Mouse (Mus musculus) stomach, embryonic 15.5 days (tissue): ENCODE results near the gene Smg6. TPM values are rescaled to one million over a fixed set of nuclear protein-coding genes. Genes with fewer than 3 reads are reported as not detected.
A peak's percentile ranks its signal among the peaks of the same experiment; 100 is the strongest.

Source experiments
- ATAC-seq: fragments of 200-750 bp; cut with Nextera tagmentation; 2 replicates; pipeline ENCODE4 v1.8.0; 2017; ENCODE audit warnings: low read depth, moderate number of reproducible peaks, moderate TSS enrichment; ENCODE audit not compliant: insufficient read depth, low FRiP score
- H3K27ac ChIP-seq: fragments of 300-500 bp; sonication (generic); 2 replicates; pipeline ENCODE4 v1.5.1; 2015; ENCODE audit warnings: mild to moderate bottlenecking, inconsistent platforms
- H3K27me3 ChIP-seq: fragments of 300-500 bp; sonication (generic); replicated peaks from 2 replicates; pipeline ENCODE4 v1.6.1; 2015; ENCODE audit warnings: inconsistent platforms
- H3K36me3 ChIP-seq: fragments of 300-500 bp; sonication (generic); 2 replicates; pipeline ENCODE4 v1.6.1; 2015; ENCODE audit warnings: inconsistent platforms
- H3K4me1 ChIP-seq: fragments of 300-500 bp; sonication (generic); 2 replicates; pipeline ENCODE4 v1.6.1; 2015; ENCODE audit warnings: inconsistent platforms
- H3K4me2 ChIP-seq: fragments of 300-500 bp; sonication (generic); 2 replicates; pipeline ENCODE4 v1.6.1; 2015; ENCODE audit warnings: mild to moderate bottlenecking, inconsistent platforms
- H3K4me3 ChIP-seq: fragments of 300-500 bp; sonication (generic); replicated peaks from 2 replicates; pipeline ENCODE4 v1.5.1; 2015; ENCODE audit warnings: inconsistent platforms
- H3K9ac ChIP-seq: fragments of 300-500 bp; sonication (generic); 2 replicates; pipeline ENCODE4 v1.6.1; 2015; ENCODE audit warnings: inconsistent platforms
- H3K9me3 ChIP-seq: fragments of 300-500 bp; sonication (generic); 2 replicates; pipeline ENCODE4 v1.6.1; 2016; ENCODE audit warnings: inconsistent platforms
- WGBS: fragments of 180-500 bp; shearing (Covaris S2); methylation state at CpG from one replicate; pipeline ENCODE4 v1.1.7; 2015; 5-methylcytosine and 5-hydroxymethylcytosine counted together
- polyA plus RNA-seq: library from polyadenylated mRNA; unstranded; fragments of >200 nt; fragmentation: Nextera tagmentation; extraction: Ambion mirVana; gene quantifications from 2 replicates; pipeline ENCODE4 v1.2.1, GENCODE M21; 2015

Smg6 gene
- polyA plus RNA-seq, 1 experiment from 2014 or later, result 14.4 TPM

DNA sequence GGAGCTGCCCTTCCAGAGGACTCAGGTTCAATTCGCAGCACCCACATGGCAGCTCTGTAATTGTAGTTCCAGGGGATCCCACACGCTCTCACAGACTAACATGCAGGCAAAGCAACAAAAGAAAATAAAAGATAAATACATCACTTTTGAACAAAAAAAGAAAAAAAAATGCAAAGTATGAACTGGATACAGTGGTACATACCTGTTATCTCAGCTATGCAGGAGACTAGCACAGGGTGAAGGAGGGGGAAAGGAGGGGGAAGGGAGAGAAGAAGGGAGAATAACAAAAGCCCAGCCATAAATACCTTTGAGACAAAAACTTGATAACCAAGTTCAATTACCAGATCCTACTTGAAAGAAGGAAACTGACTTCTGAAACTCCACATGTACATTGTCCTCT is 198.8 kb downstream of the Smg6 start:
- Histone ChIP-seq H3K27me3 (no peaks in the 10 kb centered on the region), H3K4me2 (no peak overlapping the region), H3K36me3 (no peaks in the 10 kb centered on the region), H3K9me3 (no peaks in the 10 kb centered on the region), H3K9ac (no peak overlapping the region), H3K27ac (no peak overlapping the region), H3K4me3 (no peak overlapping the region), H3K4me1 (no peaks in the 10 kb centered on the region)
- WGBS, result 81% methylated on average over 2 of the region's 2 CpGs
- no peak for ATAC-seq

DNA sequence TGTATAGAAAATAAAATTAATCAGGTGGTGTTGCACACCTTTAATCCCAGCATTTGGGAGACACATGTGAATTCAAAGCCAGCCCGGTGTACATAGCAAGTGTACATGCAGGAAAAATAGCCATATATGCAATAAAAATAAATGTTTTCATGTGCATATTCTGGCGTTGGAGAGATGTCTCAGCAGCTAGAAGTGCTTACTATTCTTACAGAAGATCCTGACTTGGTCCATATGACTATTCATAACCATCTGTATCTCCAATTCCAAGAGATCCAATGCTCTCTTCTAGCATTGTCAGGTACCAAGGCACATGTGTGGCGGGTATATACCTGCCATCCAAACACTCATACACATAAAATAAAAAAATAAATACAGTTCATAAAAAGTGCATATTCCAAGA is 200.8 kb downstream of the Smg6 start:
- WGBS, result 89% methylated on average over 3 of the region's 3 CpGs
- no peak overlapping the region for H3K27ac ChIP-seq
- ATAC-seq, result no peak

GRCm38 (mm10) chr11:75129481-75129880 is 203.9 kb downstream of the Smg6 start:
- H3K4me2 ChIP-seq, result no peak overlapping the region
- peaks cover 10% of the 10 kb centered on the region for H3K4me1 ChIP-seq
- H3K4me3 ChIP-seq, result no peak overlapping the region
- no peaks in the 10 kb centered on the region for H3K9me3 ChIP-seq
- WGBS, result 93% methylated on average over 6 of the region's 6 CpGs
- no peak for ATAC-seq
- no peaks in the 10 kb centered on the region for H3K27me3 ChIP-seq
- no peak overlapping the region for H3K27ac ChIP-seq
- no peak overlapping the region for H3K9ac ChIP-seq
- H3K36me3 ChIP-seq, result no peaks in the 10 kb centered on the region

More for the DNA sequence above, 200.8 kb downstream of the Smg6 start:
- no peaks in the 10 kb centered on the region for H3K27me3 ChIP-seq
- no peak overlapping the region for H3K4me3 ChIP-seq
- H3K9ac ChIP-seq, result no peak overlapping the region
- no peaks in the 10 kb centered on the region for H3K4me1 ChIP-seq
- H3K9me3 ChIP-seq, result no peaks in the 10 kb centered on the region
- H3K4me2 ChIP-seq, result no peak overlapping the region
- H3K36me3 ChIP-seq, result no peaks in the 10 kb centered on the region

DNA sequence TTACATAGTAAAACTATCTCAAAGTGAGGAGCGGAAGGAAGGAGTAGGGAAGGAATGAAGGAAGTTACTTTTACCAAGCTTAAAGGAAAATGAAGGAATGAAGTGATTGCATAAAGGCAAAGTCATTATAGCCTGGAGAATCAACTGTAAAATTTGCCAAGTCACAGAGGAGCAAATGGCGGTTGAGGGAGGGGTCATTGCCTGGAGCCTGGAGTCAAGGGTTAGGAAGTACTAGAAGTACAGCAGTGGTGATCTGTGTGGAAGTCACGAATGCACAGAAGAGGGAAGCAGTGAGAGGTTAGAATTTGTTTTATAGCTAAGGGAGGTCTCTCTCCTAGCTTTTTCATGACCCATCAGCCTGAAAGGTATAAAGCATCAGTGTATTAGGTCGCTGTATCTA is 205.7 kb downstream of the Smg6 start:
- H3K9me3 ChIP-seq, result no peaks in the 10 kb centered on the region
- peaks cover 11% of the 10 kb centered on the region for H3K4me1 ChIP-seq
- H3K36me3 ChIP-seq, result no peaks in the 10 kb centered on the region
- H3K4me3 ChIP-seq, result no peak overlapping the region
- 78% methylated on average over 4 of the region's 4 CpGs for WGBS
- no peak overlapping the region for H3K9ac ChIP-seq
- no peak for ATAC-seq
- no peak overlapping the region for H3K27ac ChIP-seq
- H3K27me3 ChIP-seq, result no peaks in the 10 kb centered on the region
- no peak overlapping the region for H3K4me2 ChIP-seq

DNA sequence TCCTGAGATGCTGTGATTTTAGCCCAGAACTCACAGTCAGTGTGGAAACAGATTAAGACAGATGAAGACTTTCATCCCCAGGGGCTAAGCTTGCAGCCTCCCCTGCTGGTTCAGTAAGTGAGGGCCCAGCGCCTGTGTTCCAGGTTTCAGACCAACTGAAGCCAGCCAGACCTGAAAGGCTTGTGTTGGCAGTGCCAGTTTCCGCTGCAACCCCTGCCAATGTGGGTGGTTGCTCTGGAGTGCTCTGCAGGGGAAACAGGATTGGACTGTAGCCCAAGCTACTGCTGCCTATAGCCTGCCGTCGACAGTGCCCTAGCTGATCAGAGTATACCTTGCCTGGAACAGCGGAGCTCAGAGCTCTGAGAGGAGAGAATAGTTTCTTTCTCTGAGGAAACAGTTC is 206.7 kb downstream of the Smg6 start:
- 77% methylated on average over 5 of the region's 5 CpGs for WGBS
- H3K27ac ChIP-seq, result 0 out of 2 replicates have a peak overlapping the region, but pooled peaks have one; percentile 2
- no peak for ATAC-seq
- no peaks in the 10 kb centered on the region for H3K27me3 ChIP-seq
- H3K36me3 ChIP-seq, result no peaks in the 10 kb centered on the region
- peaks cover 19% of the 10 kb centered on the region for H3K4me1 ChIP-seq
- H3K4me2 ChIP-seq, result no peak overlapping the region
- H3K4me3 ChIP-seq, result no peak overlapping the region
- no peak overlapping the region for H3K9ac ChIP-seq
- H3K9me3 ChIP-seq, result no peaks in the 10 kb centered on the region

- Histone ChIP-seq H3K36me3 (no peaks in the 10 kb centered on the region), H3K9me3 (no peaks in the 10 kb centered on the region), H3K27ac (peak overlapping the region; percentile 52), H3K4me1 (peaks cover 23% of the 10 kb centered on the region), H3K4me2 (no peak overlapping the region), H3K27me3 (no peaks in the 10 kb centered on the region), H3K4me3 (no peak overlapping the region), H3K9ac (no peak overlapping the region)
- ATAC-seq, result no peak
- WGBS, result 85% methylated on average over 5 of the region's 5 CpGs
Observed at GRCm38 (mm10) chr11:75133391-75133790, 207.8 kb downstream of the Smg6 start.

GRCm38 (mm10) chr11:75133951-75134350 is 208.3 kb downstream of the Smg6 start:
- Histone ChIP-seq H3K27me3 (no peaks in the 10 kb centered on the region), H3K36me3 (no peaks in the 10 kb centered on the region), H3K9me3 (no peaks in the 10 kb centered on the region), H3K4me3 (no peak overlapping the region), H3K4me1 (peaks cover 29% of the 10 kb centered on the region), H3K9ac (no peak overlapping the region), H3K4me2 (no peak overlapping the region), H3K27ac (peak overlapping the region; percentile 52)
- no peak; the same call in 1 of the 2 replicates for ATAC-seq
- 6% methylated on average over 2 of the region's 2 CpGs for WGBS

DNA sequence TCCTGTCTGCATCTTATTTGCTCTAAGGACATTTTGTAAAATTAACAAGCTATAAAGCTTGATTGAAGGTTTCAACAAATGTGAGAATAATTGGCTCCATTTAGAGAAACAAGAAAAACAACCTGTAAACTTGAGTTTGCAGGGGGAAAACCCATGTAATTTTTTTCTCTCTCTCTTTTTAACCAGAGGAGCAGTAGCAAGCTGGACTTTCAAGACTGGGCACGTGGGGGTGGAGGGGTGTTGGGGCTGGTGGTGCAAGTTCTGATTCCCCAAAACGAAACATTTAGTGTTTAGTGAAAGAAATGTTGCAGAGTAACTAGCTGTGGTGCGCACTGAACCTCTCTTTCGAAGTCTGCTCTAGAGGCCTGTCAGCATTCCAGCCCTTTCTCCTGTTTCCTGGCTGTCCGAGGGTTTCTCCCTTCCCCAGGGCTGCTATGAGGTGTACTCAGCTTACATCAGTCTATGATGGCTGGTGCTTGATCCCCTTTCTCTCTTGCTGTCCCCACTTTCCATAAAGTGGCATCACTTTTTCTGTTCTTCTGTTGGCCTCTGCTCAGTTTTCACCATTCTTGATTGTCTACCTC is 209.0 kb downstream of the Smg6 start:
- no peaks in the 10 kb centered on the region for H3K27me3 ChIP-seq
- WGBS, result 70% methylated on average over 5 of the region's 5 CpGs
- no peak overlapping the region for H3K4me3 ChIP-seq
- no peak overlapping the region for H3K4me2 ChIP-seq
- peak overlapping the region; percentile 52; the same call in 1 of the 2 replicates for H3K27ac ChIP-seq
- no peak for ATAC-seq
- H3K9ac ChIP-seq, result no peak overlapping the region
- no peaks in the 10 kb centered on the region for H3K9me3 ChIP-seq
- H3K36me3 ChIP-seq, result no peaks in the 10 kb centered on the region
- H3K4me1 ChIP-seq, result peaks cover 35% of the 10 kb centered on the region

DNA sequence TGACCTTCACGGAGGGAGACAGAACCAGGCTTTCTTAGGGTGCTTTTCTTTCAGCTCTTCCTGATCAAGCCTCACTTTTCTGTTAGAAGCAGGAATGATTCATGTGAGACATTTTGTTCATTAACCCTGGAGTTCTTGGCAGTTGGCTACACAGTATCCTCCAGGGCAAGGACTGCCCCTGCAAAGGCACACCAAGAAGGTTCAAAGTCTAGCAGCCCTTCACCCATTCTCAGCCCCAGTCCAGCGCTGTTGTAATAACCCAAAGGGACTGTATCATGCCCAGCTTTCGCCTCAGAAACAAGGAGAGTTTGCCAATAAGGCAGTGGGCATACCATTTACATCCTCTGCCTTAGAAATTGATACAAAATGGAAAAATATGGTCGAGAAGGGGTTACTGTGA is 209.7 kb downstream of the Smg6 start:
- ATAC-seq, result no peak
- H3K4me2 ChIP-seq, result no peak overlapping the region
- peaks cover 43% of the 10 kb centered on the region for H3K4me1 ChIP-seq
- no peak overlapping the region for H3K9ac ChIP-seq
- no peaks in the 10 kb centered on the region for H3K27me3 ChIP-seq
- no peaks in the 10 kb centered on the region for H3K9me3 ChIP-seq
- H3K36me3 ChIP-seq, result no peaks in the 10 kb centered on the region
- no peak overlapping the region for H3K27ac ChIP-seq
- 90% methylated on average over 4 of the region's 4 CpGs for WGBS
- no peak overlapping the region for H3K4me3 ChIP-seq

GRCm38 (mm10) chr11:75136666-75137398 is 211.2 kb downstream of the Smg6 start:
- Histone ChIP-seq H3K9ac (no peak overlapping the region), H3K4me1 (peaks cover 57% of the 10 kb centered on the region), H3K36me3 (no peaks in the 10 kb centered on the region), H3K27ac (peak overlapping the region; percentile 19), H3K9me3 (no peaks in the 10 kb centered on the region), H3K4me2 (no peak overlapping the region), H3K4me3 (no peak overlapping the region), H3K27me3 (no peaks in the 10 kb centered on the region)
- no peak for ATAC-seq
- 40% methylated on average over 5 of the region's 5 CpGs for WGBS

GRCm38 (mm10) chr11:75139122-75139963 is 213.7 kb downstream of the Smg6 start:
- H3K4me1 ChIP-seq, result peaks cover 55% of the 10 kb centered on the region
- WGBS, result 17% methylated on average over 11 of the region's 11 CpGs
- peak overlapping the region; percentile 90 for H3K27ac ChIP-seq
- H3K27me3 ChIP-seq, result no peaks in the 10 kb centered on the region
- no peak overlapping the region for H3K4me3 ChIP-seq
- H3K4me2 ChIP-seq, result no peak overlapping the region
- H3K9me3 ChIP-seq, result no peaks in the 10 kb centered on the region
- H3K36me3 ChIP-seq, result 0 out of 2 replicates have a peak, but pooled peaks cover 2% of the 10 kb centered on the region
- peak; percentile 59; the same call in 1 of the 2 replicates for ATAC-seq
- H3K9ac ChIP-seq, result no peak overlapping the region

GRCm38 (mm10) chr11:75140431-75140830 is 214.8 kb downstream of the Smg6 start:
- H3K27ac ChIP-seq, result peak overlapping the region; percentile 90
- peaks cover 53% of the 10 kb centered on the region for H3K4me1 ChIP-seq
- H3K4me3 ChIP-seq, result no peak overlapping the region
- no peaks in the 10 kb centered on the region for H3K9me3 ChIP-seq
- no peak overlapping the region for H3K9ac ChIP-seq
- no peak overlapping the region for H3K4me2 ChIP-seq
- WGBS, result 55% methylated on average over 5 of the region's 5 CpGs
- H3K27me3 ChIP-seq, result no peaks in the 10 kb centered on the region
- peaks cover 10% of the 10 kb centered on the region; the same call in 1 of the 2 replicates for H3K36me3 ChIP-seq
- ATAC-seq, result no peak
